Mouse (Mus musculus) lung, postnatal 0 days (tissue): ENCODE measurements around the gene Lasp1.

Experiments used
- CTCF ChIP-seq: IDR thresholded peaks from 2 replicates; pipeline ENCODE4 v1.5.1; 2016; ENCODE audit warnings: antibody characterized with exemption, mild to moderate bottlenecking
- EP300 ChIP-seq: IDR thresholded peaks from 2 replicates; pipeline ENCODE4 v1.6.1; 2016; ENCODE audit warnings: antibody characterized with exemption, mild to moderate bottlenecking, control low read depth

- TF ChIP-seq CTCF, result no peak
- TF ChIP-seq EP300, result no peak
These were observed 18.7 kb upstream of the Lasp1 start for GRCm38 (mm10) chr11:97779968-97780701.
